Mouse (Mus musculus) lung, postnatal 25 days (tissue): ENCODE measurements around the gene Nudt6.

Experiments used
- DNase-seq: peaks from one replicate; pipeline ENCODE4 v3.0.0; 2022; ENCODE audit warnings: low spot score

Gene Nudt6

DNA sequence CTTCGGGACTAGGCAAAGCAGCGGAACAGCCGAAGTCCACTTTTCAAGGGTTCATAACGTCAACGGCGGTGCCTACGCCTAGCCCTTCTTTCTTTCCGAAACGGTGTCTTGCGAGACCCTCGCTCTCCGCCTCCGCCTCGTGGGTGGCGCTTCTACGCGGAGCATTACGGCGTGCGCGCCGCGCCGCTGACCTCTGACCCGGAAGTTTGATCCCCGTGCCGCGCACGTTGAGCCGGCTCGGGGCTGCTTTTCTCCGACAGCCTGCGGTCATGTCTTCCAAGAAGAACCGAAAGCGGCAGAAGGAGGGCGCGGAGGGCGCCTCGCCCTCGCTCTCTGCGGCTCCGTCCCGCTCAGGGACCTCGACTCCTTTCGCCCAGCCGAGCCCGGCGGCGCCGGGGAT lies at the start of gene Nudt6:
TSS of gene Nudt6 (minus strand) at position 140 of the 400 bp plus-strand sequence.
- peak; percentile 90 for DNase-seq

GRCm38 (mm10) chr3:37469353-37469752 lies 49.3 kb upstream of the Nudt6 start:
- DNase-seq, result no peak

GRCm38 (mm10) chr3:37468170-37468569 lies 48.2 kb upstream of the Nudt6 start:
- DNase-seq, result no peak

GRCm38 (mm10) chr3:37455992-37456391 lies 36.0 kb upstream of the Nudt6 start:
- no peak for DNase-seq

DNA sequence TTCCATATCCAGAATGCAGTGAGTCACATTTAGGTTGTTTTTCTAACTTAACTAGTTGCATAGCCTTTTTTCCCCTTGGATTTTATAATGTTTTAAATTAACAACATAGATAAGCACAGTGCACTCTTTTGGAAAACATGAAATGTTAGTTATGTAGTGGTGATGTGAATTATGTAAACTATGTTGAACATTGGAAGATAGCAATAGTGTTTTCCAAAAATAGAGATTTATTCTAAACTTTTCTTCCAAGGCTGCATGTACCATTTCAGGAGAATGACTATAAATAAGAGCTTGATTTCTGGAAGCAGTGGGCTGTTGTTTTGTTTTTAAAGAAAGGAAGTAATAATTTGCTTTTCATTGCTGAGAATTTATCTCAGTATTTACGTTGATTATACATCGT lies 23.4 kb upstream of the Nudt6 start:
- no peak for DNase-seq

GRCm38 (mm10) chr3:37439770-37440169 lies 19.8 kb upstream of the Nudt6 start:
- no peak for DNase-seq

- no peak for DNase-seq
These were observed 10.3 kb upstream of the Nudt6 start for GRCm38 (mm10) chr3:37430359-37430758.

DNA sequence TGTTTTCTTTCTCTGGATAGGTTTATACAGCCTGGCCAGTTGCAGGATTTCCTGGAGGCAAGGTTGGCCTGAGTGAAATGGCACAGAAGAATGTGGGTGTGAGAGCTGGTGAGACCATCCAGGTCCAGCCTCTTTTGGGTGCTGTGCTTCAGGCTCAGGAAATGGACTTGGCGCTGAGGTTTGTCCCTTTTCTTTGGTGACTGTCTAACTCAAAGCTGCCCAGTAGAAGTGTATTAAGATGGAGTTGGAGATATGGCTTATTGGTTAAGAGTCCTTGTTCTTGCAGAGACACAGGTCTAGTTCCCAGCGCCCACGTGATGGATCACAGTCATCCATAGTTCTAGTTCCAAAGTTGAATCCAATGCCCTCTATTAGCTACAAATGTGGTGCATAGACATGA lies 6.1 kb upstream of the Nudt6 start:
- no peak for DNase-seq

GRCm38 (mm10) chr3:37421179-37421578 lies 1.2 kb upstream of the Nudt6 start:
- DNase-seq, result no peak

GRCm38 (mm10) chr3:37420641-37421040 lies 630 bp upstream of the Nudt6 start:
- DNase-seq, result no peak

DNA sequence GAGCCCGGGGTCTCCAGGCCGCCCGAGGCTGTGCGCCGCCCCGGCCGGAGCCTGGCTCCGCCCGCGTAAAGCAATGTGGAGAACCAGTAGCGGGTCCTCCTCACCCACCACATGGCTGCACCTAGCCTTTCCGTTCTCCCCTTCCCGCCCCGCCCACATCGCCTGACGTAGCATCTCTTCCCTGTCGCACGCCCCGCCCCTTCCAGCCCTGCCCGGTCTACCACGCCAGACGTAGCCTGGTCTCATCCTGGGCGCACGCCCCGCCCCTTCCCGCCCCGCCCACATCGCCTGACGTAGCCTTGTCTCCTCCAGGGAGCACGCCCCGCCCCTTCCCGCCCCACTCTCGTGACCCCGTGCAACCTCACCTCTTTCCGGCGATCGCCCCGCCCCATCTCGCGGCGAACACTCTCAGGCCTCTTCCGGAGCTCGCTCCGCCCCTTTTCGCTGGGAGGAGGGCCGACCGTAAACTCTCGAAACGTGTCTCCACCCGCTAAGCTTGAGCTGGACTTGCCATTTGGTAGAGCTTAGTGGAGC lies 486 bp downstream of the Nudt6 start, which contains the start of gene Spata5:
TSS of gene Spata5 (plus strand) at position 439 of the 534 bp plus-strand sequence.
- peak; percentile 98 for DNase-seq

DNA sequence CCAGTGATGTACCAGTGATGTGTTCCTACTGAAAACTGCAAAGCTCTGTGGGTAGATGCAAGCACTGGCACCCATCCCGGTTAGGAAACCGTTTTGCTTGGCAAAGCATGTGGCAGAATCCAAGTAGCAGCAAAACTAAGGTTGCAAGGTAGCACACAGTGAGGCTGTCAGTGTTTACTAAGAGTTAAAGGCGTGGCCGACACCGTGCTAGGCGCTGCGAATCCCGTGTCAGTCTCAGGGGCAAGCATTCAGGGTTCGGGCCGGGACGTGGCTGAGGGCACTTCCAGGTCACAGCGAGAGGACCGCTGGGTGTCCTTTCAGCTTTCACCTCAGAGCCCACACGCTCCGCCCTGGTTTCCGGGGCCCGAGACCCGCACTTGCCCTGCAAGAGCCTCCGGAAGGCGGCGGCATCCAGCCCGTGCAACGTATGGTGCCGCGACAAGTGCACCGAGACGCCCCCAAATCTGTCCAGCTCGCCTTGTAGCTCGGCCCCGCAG lies 1.0 kb downstream of the Nudt6 start:
- peak; percentile 60 for DNase-seq

- DNase-seq, result no peak
These were observed 1.7 kb downstream of the Nudt6 start for GRCm38 (mm10) chr3:37418341-37418740.

- peak; percentile 75 for DNase-seq
These were observed 5.5 kb downstream of the Nudt6 start for GRCm38 (mm10) chr3:37414413-37414960.

DNA sequence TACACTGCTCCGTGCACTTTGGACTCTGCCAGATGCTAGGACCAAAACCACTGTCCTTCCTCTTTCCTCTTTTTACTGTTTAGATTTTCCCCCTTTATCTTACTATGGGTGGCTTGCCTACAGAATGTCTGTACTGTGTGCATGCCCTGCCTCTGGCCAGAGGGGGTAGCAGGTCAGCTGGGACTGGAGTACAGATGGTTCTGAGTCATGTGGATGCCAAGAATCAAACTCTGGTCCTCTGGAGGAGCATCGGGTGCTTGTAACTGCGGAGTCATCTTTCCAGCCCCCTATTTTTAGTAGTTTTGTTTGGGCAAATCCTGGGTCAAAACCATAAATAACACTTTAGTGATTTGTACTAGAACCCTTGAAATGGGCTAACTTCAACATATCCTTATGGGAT lies 6.6 kb downstream of the Nudt6 start:
- DNase-seq, result no peak

GRCm38 (mm10) chr3:37407598-37407997 lies 12.4 kb downstream of the Nudt6 start:
- DNase-seq, result no peak

- peak; percentile 29 for DNase-seq
These were observed 18.0 kb downstream of the Nudt6 start for GRCm38 (mm10) chr3:37401729-37402610.

GRCm38 (mm10) chr3:37398661-37399395 lies 21.2 kb downstream of the Nudt6 start:
- DNase-seq, result peak; percentile 53

- DNase-seq, result no peak
These were observed 22.4 kb downstream of the Nudt6 start for GRCm38 (mm10) chr3:37397646-37398045.

DNA sequence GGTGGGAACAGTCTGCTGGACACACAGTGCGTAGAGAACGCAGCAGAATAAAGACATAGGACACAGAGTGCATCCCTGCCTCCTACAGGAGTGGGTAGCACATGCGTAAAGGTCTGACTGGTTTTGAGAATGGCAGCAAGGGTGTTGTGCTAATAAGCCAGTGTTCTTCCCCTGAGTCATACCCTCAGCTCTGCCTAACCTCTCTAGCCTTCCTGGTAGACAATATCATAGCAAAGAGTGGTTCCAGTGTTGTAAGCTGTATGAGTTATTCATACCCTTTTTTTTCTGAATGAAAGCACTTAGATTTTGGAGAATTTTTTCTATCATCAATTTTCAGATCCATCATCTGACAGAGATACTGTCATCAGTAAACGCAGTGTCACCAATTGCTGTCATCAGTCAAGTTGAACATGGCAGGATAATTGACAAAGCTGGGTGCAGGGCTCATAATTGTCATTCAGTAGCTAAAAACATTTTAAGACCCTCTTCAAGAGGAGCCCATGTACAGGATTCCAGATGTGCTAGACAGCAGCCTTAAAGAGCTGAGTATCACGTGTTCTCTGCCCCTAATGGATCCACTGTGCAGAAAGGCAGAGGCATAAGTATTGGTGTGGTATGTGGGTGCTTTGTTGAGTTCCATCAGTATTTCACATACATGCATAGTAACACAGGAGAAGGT lies 22.9 kb downstream of the Nudt6 start:
- DNase-seq, result no peak

- no peak for DNase-seq
These were observed 32.7 kb downstream of the Nudt6 start for GRCm38 (mm10) chr3:37387310-37387709.
